In the genomic region with DNA sequence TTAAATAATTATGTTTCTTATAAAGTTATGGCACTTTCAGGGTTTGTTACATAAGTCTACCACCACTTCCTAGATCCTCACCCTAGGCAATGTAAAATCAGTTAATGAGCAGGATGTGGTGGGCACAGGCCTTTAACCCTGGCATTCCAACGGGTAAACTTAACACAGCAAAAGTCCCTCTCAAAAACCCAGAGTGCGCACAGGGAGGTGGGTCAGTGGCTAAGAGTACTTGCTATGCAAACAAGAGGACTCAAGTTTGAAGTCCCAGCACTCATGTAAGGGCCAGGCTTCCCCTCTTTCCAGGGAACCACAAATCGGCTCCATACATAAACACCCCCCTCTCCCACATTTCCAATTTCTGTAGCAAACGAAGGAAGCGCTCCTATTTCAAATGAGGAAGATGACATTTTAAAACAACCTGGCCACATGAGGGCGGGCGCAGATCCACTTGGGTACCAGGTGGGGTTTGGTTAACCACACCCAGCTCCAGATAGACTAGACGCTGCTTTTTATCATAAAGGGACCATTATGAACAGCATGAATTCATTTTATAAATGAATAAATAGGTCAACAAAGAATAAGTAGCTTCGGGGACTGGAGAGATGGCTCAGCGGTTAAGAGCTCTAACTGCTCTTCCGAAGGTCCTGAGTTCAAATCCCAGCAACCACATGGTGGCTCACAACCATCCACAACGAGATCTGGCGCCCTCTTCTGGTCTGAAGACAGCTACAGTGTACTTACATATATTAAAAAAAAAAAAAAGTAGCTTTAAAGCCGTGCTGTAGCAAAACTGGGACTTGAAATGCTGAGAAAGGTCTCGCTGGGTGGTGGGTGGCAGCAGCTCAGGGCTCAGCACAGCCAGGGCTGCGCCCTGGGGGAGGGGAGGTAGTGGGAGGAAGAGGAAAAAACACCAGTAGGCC, we compare ENCODE assay signal across 8 mouse cellular contexts. TPM values are rescaled to one million over a fixed set of nuclear protein-coding genes. Genes with fewer than 3 reads are reported as not detected.
DNase-seq lines count a peak whose midpoint lies in the region; ATAC-seq and TF ChIP-seq lines count a peak whose summit lies in the region.

No protein-coding gene starts in this region.

- no peak for TF ChIP-seq POLR2A in liver, adult 2 months (IDR thresholded peaks at IDR 0.05; ENCODE audit: extremely low read depth, insufficient read depth, low read length)

- H3K9ac ChIP-seq in hindbrain, embryonic 11.5 days (ENCODE audit: low read depth, low read length) = no peak overlapping the region
- H3K9ac ChIP-seq in hindbrain, embryonic 12.5 days = no peak overlapping the region
- H3K9ac ChIP-seq in ES-E14 (ENCODE audit: insufficient read depth, low read depth, low read length, poor library complexity, severe bottlenecking) = no peak overlapping the region
- no peak overlapping the region for H3K9ac ChIP-seq in embryonic facial prominence, embryonic 12.5 days
- H3K9ac ChIP-seq in liver, adult 2 months (ENCODE audit: low read depth, low read length) = no peak overlapping the region
- no peak overlapping the region for H3K9ac ChIP-seq in stomach, postnatal 0 days (ENCODE audit: low read length)

- TF ChIP-seq EP300 in stomach, postnatal 0 days (optimal IDR thresholded peaks at IDR 0.05) = no peak

- no peak overlapping the region for H3K4me2 ChIP-seq in hindbrain, embryonic 11.5 days (replicated peaks; ENCODE audit: low read depth, low read length)
- no peak overlapping the region for H3K4me2 ChIP-seq in hindbrain, embryonic 12.5 days (replicated peaks)
- no peak overlapping the region for H3K4me2 ChIP-seq in embryonic facial prominence, embryonic 12.5 days (replicated peaks)
- no peak overlapping the region for H3K4me2 ChIP-seq in stomach, postnatal 0 days (replicated peaks; ENCODE audit: low read depth)

- peak; percentile 41 for DNase-seq in hindbrain, embryonic 11.5 days (ENCODE audit: low spot score)
- DNase-seq in ES-E14 (ENCODE audit: low read depth, low spot score) = no peak
- no peak for DNase-seq in liver, adult 2 months (ENCODE audit: extremely low read depth, low read depth, low spot score)
- DNase-seq in stomach, postnatal 0 days (ENCODE audit: low spot score) = no peak
- no peak for DNase-seq in adrenal gland, postnatal 10 days
- no peak for DNase-seq in gastrocnemius, postnatal 25 days

- peaks cover 4% of the 10 kb centered on the region; the same call in 1 of the 2 replicates for H3K36me3 ChIP-seq in hindbrain, embryonic 11.5 days (ENCODE audit: control insufficient read depth, insufficient read depth, low read length)
- H3K36me3 ChIP-seq in hindbrain, embryonic 12.5 days = peaks cover 34% of the 10 kb centered on the region
- peaks cover 26% of the 10 kb centered on the region for H3K36me3 ChIP-seq in ES-E14 (ENCODE audit: control insufficient read depth, insufficient read depth, low read length, poor library complexity, severe bottlenecking)
- H3K36me3 ChIP-seq in embryonic facial prominence, embryonic 12.5 days = peaks cover 34% of the 10 kb centered on the region
- peaks cover 9% of the 10 kb centered on the region for H3K36me3 ChIP-seq in liver, adult 2 months (ENCODE audit: control insufficient read depth, insufficient read depth, low read length)
- peaks cover 5% of the 10 kb centered on the region for H3K36me3 ChIP-seq in stomach, postnatal 0 days (ENCODE audit: control insufficient read depth, insufficient read depth, low read length)

- in situ Hi-C loops in ES-E14 (cut with MboI; ENCODE audit: low sequenced_read_pairs in 2 of 2, unreplicated experiment in 2 of 2) = no loop called here

- H3K9me3 ChIP-seq in hindbrain, embryonic 11.5 days (ENCODE audit: control insufficient read depth, low read length) = no peaks in the 10 kb centered on the region
- no peaks in the 10 kb centered on the region for H3K9me3 ChIP-seq in hindbrain, embryonic 12.5 days (replicated peaks)
- no peaks in the 10 kb centered on the region for H3K9me3 ChIP-seq in ES-E14 (ENCODE audit: control insufficient read depth, insufficient read depth, low read depth, low read length)
- H3K9me3 ChIP-seq in embryonic facial prominence, embryonic 12.5 days = no peaks in the 10 kb centered on the region
- H3K9me3 ChIP-seq in stomach, postnatal 0 days (ENCODE audit: control insufficient read depth, low read length) = no peaks in the 10 kb centered on the region

- H3K27ac ChIP-seq in hindbrain, embryonic 11.5 days (ENCODE audit: low read depth, low read length) = no peak overlapping the region
- no peak overlapping the region for H3K27ac ChIP-seq in hindbrain, embryonic 12.5 days
- no peak overlapping the region; the same call in 1 of the 2 replicates for H3K27ac ChIP-seq in ES-E14 (ENCODE audit: insufficient read depth, low read depth, low read length, poor library complexity, severe bottlenecking)
- H3K27ac ChIP-seq in embryonic facial prominence, embryonic 12.5 days = peak overlapping the region; percentile 88
- 0 out of 2 replicates have a peak overlapping the region, but pooled peaks have one; percentile 18 for H3K27ac ChIP-seq in liver, adult 2 months (replicated peaks; ENCODE audit: insufficient read depth, low read depth, low read length)
- H3K27ac ChIP-seq in stomach, postnatal 0 days (replicated peaks) = peak overlapping the region; percentile 65

- WGBS in hindbrain, embryonic 11.5 days = 86% methylated on average over 16 of the region's 16 CpGs
- WGBS in hindbrain, embryonic 12.5 days = 86% methylated on average over 16 of the region's 16 CpGs
- 81% methylated on average over 16 of the region's 16 CpGs for WGBS in embryonic facial prominence, embryonic 12.5 days
- 83% methylated on average over 16 of the region's 16 CpGs for WGBS in liver, adult 2 months
- WGBS in stomach, postnatal 0 days = 82% methylated on average over 16 of the region's 16 CpGs

- no peak for ATAC-seq in hindbrain, embryonic 11.5 days (ENCODE audit: low FRiP score)
- ATAC-seq in hindbrain, embryonic 12.5 days (ENCODE audit: low FRiP score) = no peak
- ATAC-seq in embryonic facial prominence, embryonic 12.5 days (ENCODE audit: insufficient number of reproducible peaks, insufficient read depth, low FRiP score, low TSS enrichment) = no peak
- no peak for ATAC-seq in stomach, postnatal 0 days (ENCODE audit: low FRiP score, low TSS enrichment)

- peaks cover 29% of the 10 kb centered on the region; the same call in 1 of the 2 replicates for H3K79me2 ChIP-seq in liver, adult 2 months (ENCODE audit: control insufficient read depth, insufficient read depth, low read length)

- no peaks in the 10 kb centered on the region for H3K27me3 ChIP-seq in hindbrain, embryonic 11.5 days (ENCODE audit: control insufficient read depth, insufficient read depth, low read length)
- no peaks in the 10 kb centered on the region for H3K27me3 ChIP-seq in hindbrain, embryonic 12.5 days
- H3K27me3 ChIP-seq in embryonic facial prominence, embryonic 12.5 days = no peaks in the 10 kb centered on the region
- H3K27me3 ChIP-seq in liver, adult 2 months (ENCODE audit: control insufficient read depth, insufficient read depth, low read length) = no peaks in the 10 kb centered on the region
- H3K27me3 ChIP-seq in stomach, postnatal 0 days (ENCODE audit: control insufficient read depth, insufficient read depth, low read length) = no peaks in the 10 kb centered on the region

- peaks cover 4% of the 10 kb centered on the region for H3K4me1 ChIP-seq in hindbrain, embryonic 11.5 days (replicated peaks; ENCODE audit: control insufficient read depth, insufficient read depth, low read length)
- H3K4me1 ChIP-seq in hindbrain, embryonic 12.5 days = peaks cover 24% of the 10 kb centered on the region
- H3K4me1 ChIP-seq in ES-E14 (ENCODE audit: control insufficient read depth in 2 of 2, insufficient read depth in 2 of 2, low read length in 2 of 2, poor library complexity in 1 of 2) = peaks cover 0 to 10% of the 10 kb centered on the region in 2 experiments; a peak in 2 of 4 replicates
- H3K4me1 ChIP-seq in embryonic facial prominence, embryonic 12.5 days = peaks cover 35% of the 10 kb centered on the region
- H3K4me1 ChIP-seq in liver, adult 2 months (ENCODE audit: control insufficient read depth, insufficient read depth, low read length) = peaks cover 23% of the 10 kb centered on the region
- 0 out of 2 replicates have a peak, but pooled peaks cover 2% of the 10 kb centered on the region for H3K4me1 ChIP-seq in stomach, postnatal 0 days (replicated peaks; ENCODE audit: control insufficient read depth, insufficient read depth)

- no peak for TF ChIP-seq CTCF in liver, adult 2 months (IDR thresholded peaks at IDR 0.05; ENCODE audit: low read depth, low read length)
- TF ChIP-seq CTCF in stomach, postnatal 0 days (IDR thresholded peaks at IDR 0.05; ENCODE audit: low read depth) = peak; percentile 60

- no peak overlapping the region for H3K4me3 ChIP-seq in hindbrain, embryonic 11.5 days (ENCODE audit: low read depth, low read length)
- no peak overlapping the region for H3K4me3 ChIP-seq in hindbrain, embryonic 12.5 days
- H3K4me3 ChIP-seq in ES-E14 (ENCODE audit: insufficient read depth in 1 of 2, low read depth in 1 of 2, low read length in 2 of 2, poor library complexity in 1 of 2, severe bottlenecking in 1 of 2) = no peak overlapping the region; a peak in 1 of 4 replicates
- no peak overlapping the region for H3K4me3 ChIP-seq in embryonic facial prominence, embryonic 12.5 days
- H3K4me3 ChIP-seq in liver, adult 2 months (ENCODE audit: insufficient read depth, low read depth, low read length) = no peak overlapping the region
- no peak overlapping the region for H3K4me3 ChIP-seq in stomach, postnatal 0 days (ENCODE audit: low read depth, low read length)

RNA-seq across cellular contexts. Expression of a gene that starts 10.5 kb away (rescaled TPM):
- 2.0 and 2.8 TPM in 2 replicates for polyA plus RNA-seq in hindbrain, embryonic 11.5 days (2014; fragmentation: Nextera tagmentation; extraction: Ambion mirVana)
- 1.9 and 5.0 TPM in 2 replicates for polyA plus RNA-seq in hindbrain, embryonic 12.5 days (2016; fragmentation: Nextera tagmentation; extraction: Ambion mirVana)
- total RNA-seq in ES-E14 (2012; rRNA removed) = 2.4 and 3.3 TPM in 2 replicates
- polyA plus RNA-seq in embryonic facial prominence, embryonic 12.5 days (2016; fragmentation: Nextera tagmentation; extraction: Ambion mirVana) = 7.2 and 7.5 TPM in 2 replicates
- 1.5 and 3.2 TPM in 2 replicates for total RNA-seq in liver, adult 2 months (2014; rRNA removed)
- 0.06 and 0.34 TPM in 2 replicates for polyA plus RNA-seq in liver, adult 2 months (2012; rRNA removed)
- 9.6 and 9.8 TPM in 2 replicates for polyA plus RNA-seq in stomach, postnatal 0 days (2015; fragmentation: Nextera tagmentation; extraction: Ambion mirVana)
- 10 to 100 TPM; 24.4 to 98.7 TPM for total RNA-seq in adrenal gland, postnatal 10 days (2021)
- total RNA-seq in gastrocnemius, postnatal 25 days (2021) = 1,000 to 10,000 TPM; 1,018 to 1,234 TPM

RNA-seq across cellular contexts. Expression of a gene that starts 10.7 kb away (rescaled TPM):
- polyA plus RNA-seq in hindbrain, embryonic 11.5 days (2014; fragmentation: Nextera tagmentation; extraction: Ambion mirVana) = 448 and 472 TPM in 2 replicates
- 351 and 382 TPM in 2 replicates for polyA plus RNA-seq in hindbrain, embryonic 12.5 days (2016; fragmentation: Nextera tagmentation; extraction: Ambion mirVana)
- total RNA-seq in ES-E14 (2012; rRNA removed) = 344 and 460 TPM in 2 replicates
- 566 and 574 TPM in 2 replicates for polyA plus RNA-seq in embryonic facial prominence, embryonic 12.5 days (2016; fragmentation: Nextera tagmentation; extraction: Ambion mirVana)
- total RNA-seq in liver, adult 2 months (2014; rRNA removed) = 49.7 and 65.4 TPM in 2 replicates
- 34.2 and 37.4 TPM in 2 replicates for polyA plus RNA-seq in liver, adult 2 months (2012; rRNA removed)
- polyA plus RNA-seq in stomach, postnatal 0 days (2015; fragmentation: Nextera tagmentation; extraction: Ambion mirVana) = 497 and 534 TPM in 2 replicates
- 100 to 1,000 TPM; 324 to 354 TPM for total RNA-seq in adrenal gland, postnatal 10 days (2021)
- total RNA-seq in gastrocnemius, postnatal 25 days (2021) = 100 to 1,000 TPM; 404 to 431 TPM

Comparison
In these comparisons a context has a peak if more than half of its experiments do, and no peak if none do; other contexts are left out.
1. H3K27ac ChIP-seq: peak in embryonic facial prominence, embryonic 12.5 days (single experiment), liver, adult 2 months (single experiment) and stomach, postnatal 0 days (single experiment); none in hindbrain, embryonic 11.5 days (single experiment), hindbrain, embryonic 12.5 days (single experiment) and ES-E14 (single experiment).